Mouse (Mus musculus): ENCODE measurements at regions not wholly inside any gene's neighbourhood (a gene's known extent, or its start where the extent isn't known, plus 50 kb on each side); places are given as distances from the start of the nearest gene placed in this dataset.

DNA sequence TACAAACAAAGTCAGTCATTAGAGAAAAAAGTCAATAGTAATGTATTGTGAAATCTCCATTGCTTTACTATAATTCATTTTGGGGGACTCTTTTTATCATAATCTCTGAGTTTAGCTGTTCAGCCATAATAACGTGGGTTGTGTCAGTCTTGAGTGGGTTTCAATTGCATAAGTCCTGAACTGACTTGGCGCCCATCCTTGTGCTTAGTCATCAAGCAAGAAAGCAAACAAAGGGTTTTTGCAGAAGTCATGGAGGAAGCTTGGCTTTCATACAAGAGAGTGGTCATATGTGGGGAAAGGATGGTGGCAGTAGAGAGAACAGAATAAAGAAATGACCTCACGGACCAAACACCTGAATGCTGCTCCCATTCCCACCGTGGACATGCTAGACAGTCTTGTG, 339.8 kb upstream of the Fam98a start:
- TF ChIP-seq CTCF (IDR thresholded peaks at IDR 0.05; ENCODE audit: control insufficient read depth, insufficient read depth, low read length) (no peak), POLR2A (IDR thresholded peaks at IDR 0.05; ENCODE audit: borderline replicate concordance, control insufficient read depth, low read depth, low read length) (no peak)

All from bone marrow, adult 2 months (tissue).